Mouse (Mus musculus): ENCODE results near the gene Cox19.

GRCm38 (mm10) chr5:139351628-139352027 is 410 bp upstream of the Cox19 start:
- TF ChIP-seq CTCF (IDR thresholded peaks at IDR 0.05) = no peak
- TF ChIP-seq EP300 (IDR thresholded peaks at IDR 0.05) = no peak
